Mouse (Mus musculus) midbrain, embryonic 14.5 days (tissue): ENCODE measurements at regions not wholly inside any gene's neighbourhood (a gene's known extent, or its start where the extent isn't known, plus 50 kb on each side); places are given as distances from the start of the nearest gene placed in this dataset.

Experiments used
- ATAC-seq: fragments of 200-750 bp; cut with Nextera tagmentation; 2 replicates; pipeline ENCODE4 v1.8.0; 2017; ENCODE audit warnings: moderate number of reproducible peaks, moderate library complexity; ENCODE audit not compliant: low FRiP score, low TSS enrichment
- DNase-seq: peaks from one replicate; pipeline ENCODE4 v3.0.0-alpha.2; 2015
- H3K27ac ChIP-seq: fragments of 300-500 bp; sonication (generic); replicated peaks from 2 replicates; pipeline ENCODE4 v1.5.1; 2014; ENCODE audit warnings: mild to moderate bottlenecking, low read depth, low read length, moderate library complexity
- H3K27me3 ChIP-seq: fragments of 300-500 bp; sonication (generic); 2 replicates; pipeline ENCODE4 v1.6.1; 2014; ENCODE audit warnings: low read length, control low read depth, mixed read lengths; ENCODE audit not compliant: control insufficient read depth, insufficient read depth
- H3K36me3 ChIP-seq: fragments of 300-500 bp; sonication (generic); 2 replicates; pipeline ENCODE4 v1.6.1; 2014; ENCODE audit warnings: low read length, control low read depth; ENCODE audit not compliant: control insufficient read depth, insufficient read depth
- H3K4me1 ChIP-seq: fragments of 300-500 bp; sonication (generic); 2 replicates; pipeline ENCODE4 v1.6.1; 2014; ENCODE audit warnings: mild to moderate bottlenecking, antibody characterized with exemption, low read length, control low read depth; ENCODE audit not compliant: control insufficient read depth, insufficient read depth
- H3K4me2 ChIP-seq: fragments of 300-500 bp; sonication (generic); 2 replicates; pipeline ENCODE4 v1.6.1; 2014; ENCODE audit warnings: mild to moderate bottlenecking, low read length, moderate library complexity
- H3K4me3 ChIP-seq: fragments of 300-500 bp; sonication (generic); replicated peaks from 2 replicates; pipeline ENCODE4 v1.5.1; 2014; ENCODE audit warnings: low read depth, low read length
- H3K9ac ChIP-seq: fragments of 300-500 bp; sonication (generic); replicated peaks from 2 replicates; pipeline ENCODE4 v1.6.1; 2014; ENCODE audit warnings: mild to moderate bottlenecking, low read length, moderate library complexity
- H3K9me3 ChIP-seq: fragments of 300-500 bp; sonication (generic); 2 replicates; pipeline ENCODE4 v1.6.1; 2016; ENCODE audit warnings: low read length, control low read depth, mixed read lengths; ENCODE audit not compliant: control insufficient read depth
- WGBS: fragments of 180-500 bp; shearing (Covaris S2); extraction: QIAGEN DNeasy Blood & Tissue Kit; methylation state at CpG from one replicate; pipeline ENCODE4 v1.1.7; 2014; 5-methylcytosine and 5-hydroxymethylcytosine counted together

DNA sequence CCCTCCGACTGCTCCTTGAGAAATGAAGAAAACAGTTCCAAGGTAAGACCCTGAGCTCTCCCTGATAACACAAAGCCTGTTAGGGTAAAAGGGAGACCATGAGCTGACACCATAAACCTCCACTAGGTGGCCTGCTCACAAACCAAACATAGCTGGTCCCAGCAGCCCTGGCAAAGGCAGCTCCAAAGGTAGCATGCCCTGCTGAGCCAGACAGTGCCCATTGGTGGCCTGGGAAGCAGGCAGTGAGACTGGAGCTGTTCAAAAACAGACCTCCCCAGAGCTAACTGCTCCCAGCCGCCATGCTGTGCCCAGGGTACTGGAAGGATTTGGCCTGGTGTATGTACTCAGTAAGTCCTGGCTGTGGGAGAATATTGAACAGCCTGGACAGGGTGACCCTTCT, 117.1 kb upstream of the Srsf6 start:
- DNase-seq = peak; percentile 56
- no peaks in the 10 kb centered on the region for H3K9me3 ChIP-seq
- no peaks in the 10 kb centered on the region for H3K4me1 ChIP-seq
- H3K9ac ChIP-seq = no peak overlapping the region
- no peak overlapping the region for H3K4me3 ChIP-seq
- 45% methylated on average over 2 of the region's 2 CpGs for WGBS
- no peak overlapping the region for H3K27ac ChIP-seq
- H3K27me3 ChIP-seq = no peaks in the 10 kb centered on the region
- H3K36me3 ChIP-seq = no peaks in the 10 kb centered on the region
- no peak for ATAC-seq
- no peak overlapping the region for H3K4me2 ChIP-seq

DNA sequence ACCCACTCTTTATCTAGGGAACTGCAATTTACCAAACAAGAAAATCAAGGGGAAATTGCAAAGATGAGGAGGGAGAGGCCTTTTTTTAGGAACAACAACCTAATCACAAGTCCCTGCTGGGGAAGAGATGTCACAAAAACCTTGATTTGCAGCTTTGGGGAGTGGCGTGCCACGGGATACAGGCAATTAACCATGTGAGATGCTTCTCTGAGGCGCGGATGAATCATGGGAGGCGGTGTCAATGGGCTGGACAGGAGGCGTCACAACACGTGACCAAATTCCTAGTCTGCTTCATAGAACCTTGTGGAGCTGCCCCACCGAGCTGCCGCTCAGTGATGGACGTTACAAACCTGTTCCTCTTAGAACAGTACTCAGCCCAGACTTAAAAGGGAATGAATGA, 123.6 kb upstream of the Srsf6 start:
- 0 out of 2 replicates have a peak, but pooled peaks cover 3% of the 10 kb centered on the region for H3K9me3 ChIP-seq
- 90% methylated on average over 10 of the region's 10 CpGs for WGBS
- H3K36me3 ChIP-seq = no peaks in the 10 kb centered on the region
- no peak overlapping the region for H3K4me3 ChIP-seq
- H3K4me1 ChIP-seq = no peaks in the 10 kb centered on the region
- no peak overlapping the region for H3K9ac ChIP-seq
- ATAC-seq (no peak), DNase-seq (no peak)
- H3K4me2 ChIP-seq = no peak overlapping the region
- H3K27ac ChIP-seq = no peak overlapping the region
- no peaks in the 10 kb centered on the region for H3K27me3 ChIP-seq

DNA sequence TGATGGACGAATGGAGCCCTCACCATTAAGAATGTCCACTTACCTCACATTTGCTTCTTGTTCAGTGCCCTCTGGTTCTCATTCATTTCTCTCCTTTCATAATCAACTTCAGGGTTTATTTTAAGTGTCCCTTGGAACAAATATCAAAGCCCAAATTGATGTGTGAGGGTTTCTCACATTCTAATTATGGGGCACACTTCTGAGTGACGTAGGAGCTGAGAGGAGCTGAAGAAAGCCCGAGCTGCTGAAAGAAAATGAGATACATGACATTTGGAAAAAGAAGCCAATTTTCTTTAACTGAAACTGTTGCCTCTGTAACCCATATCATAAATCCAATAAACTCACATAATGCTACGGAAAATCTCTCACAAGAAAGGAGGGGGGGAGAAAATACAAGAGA, 134.8 kb upstream of the Srsf6 start:
- DNase-seq = no peak
- peaks cover 4% of the 10 kb centered on the region; the same call in 1 of the 2 replicates for H3K4me1 ChIP-seq
- H3K9ac ChIP-seq = no peak overlapping the region
- H3K9me3 ChIP-seq = no peaks in the 10 kb centered on the region
- ATAC-seq = no peak
- H3K36me3 ChIP-seq = no peaks in the 10 kb centered on the region
- H3K27me3 ChIP-seq = no peaks in the 10 kb centered on the region
- WGBS = 79% methylated on average over 4 of the region's 4 CpGs
- no peak overlapping the region for H3K27ac ChIP-seq
- H3K4me2 ChIP-seq = no peak overlapping the region
- no peak overlapping the region for H3K4me3 ChIP-seq

DNA sequence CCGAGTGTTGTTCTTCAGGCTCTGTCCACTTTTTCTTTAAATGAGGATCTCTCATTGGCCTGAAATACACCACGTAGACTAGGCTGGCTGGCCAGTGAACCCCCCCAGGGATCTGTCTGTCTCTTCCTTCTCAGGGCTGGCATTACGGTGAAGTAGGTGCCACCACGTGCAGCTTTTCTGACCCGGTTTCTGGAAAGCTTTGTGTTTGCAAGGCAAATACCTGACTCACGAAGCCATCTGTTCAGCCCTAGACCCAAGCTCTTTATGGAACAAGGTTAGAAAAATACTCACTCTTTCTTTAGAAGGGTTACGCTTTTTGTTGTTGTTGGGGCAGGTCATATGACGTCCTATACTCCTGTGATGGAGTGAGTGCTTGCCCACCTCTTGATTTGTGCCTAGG, 133.3 kb upstream of the Ptprt start:
- H3K4me3 ChIP-seq = no peak overlapping the region
- H3K9ac ChIP-seq = no peak overlapping the region
- H3K4me1 ChIP-seq = peaks cover 7% of the 10 kb centered on the region; the same call in 1 of the 2 replicates
- no peaks in the 10 kb centered on the region for H3K27me3 ChIP-seq
- 93% methylated on average over 8 of the region's 8 CpGs for WGBS
- no peaks in the 10 kb centered on the region for H3K9me3 ChIP-seq
- no peaks in the 10 kb centered on the region for H3K36me3 ChIP-seq
- H3K4me2 ChIP-seq = no peak overlapping the region
- ATAC-seq (no peak), DNase-seq (no peak)
- no peak overlapping the region for H3K27ac ChIP-seq

DNA sequence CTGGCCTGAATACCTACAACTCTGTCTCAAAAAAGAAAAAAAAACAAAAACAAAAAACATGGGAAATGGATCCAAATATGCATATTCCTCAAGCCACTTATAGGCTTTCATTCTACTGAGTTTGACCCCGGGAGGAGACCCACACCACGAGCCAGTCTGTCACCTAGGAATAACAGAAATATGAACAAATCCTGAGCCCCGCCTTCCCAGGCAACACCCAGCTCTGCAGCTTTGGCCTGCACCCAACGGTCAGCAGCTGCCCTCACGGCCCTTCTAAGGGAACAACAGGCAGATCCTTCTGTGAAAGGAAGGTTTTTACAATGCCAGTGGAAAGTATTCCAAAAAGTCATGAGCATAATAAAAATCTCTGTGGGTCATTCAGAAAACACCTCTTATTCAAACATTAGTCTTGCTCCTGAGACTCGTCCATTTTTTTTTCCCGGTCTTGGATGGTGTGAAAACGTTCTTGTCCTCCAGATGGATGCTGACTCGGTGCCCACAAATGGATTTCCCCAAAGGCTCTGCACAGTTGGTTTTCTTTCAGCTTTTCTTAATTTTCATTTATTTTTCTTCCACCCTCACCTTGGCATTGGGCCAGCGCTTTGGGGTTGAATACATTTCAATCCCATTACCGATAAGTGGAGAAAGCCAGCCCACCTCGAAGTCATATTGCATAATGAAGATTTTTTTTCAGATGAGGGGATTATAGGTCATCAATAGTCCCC, 130.6 kb upstream of the Ptprt start:
- 39% methylated on average over 12 of the region's 12 CpGs for WGBS
- DNase-seq = peak; percentile 83
- Histone ChIP-seq H3K4me3 (no peak overlapping the region), H3K4me1 (peaks cover 7% of the 10 kb centered on the region; the same call in 1 of the 2 replicates), H3K9ac (no peak overlapping the region), H3K4me2 (no peak overlapping the region), H3K36me3 (no peaks in the 10 kb centered on the region), H3K9me3 (no peaks in the 10 kb centered on the region), H3K27ac (peak overlapping the region; percentile 49; the same call in 1 of the 2 replicates), H3K27me3 (no peaks in the 10 kb centered on the region)
- peak; percentile 43; the same call in 1 of the 2 replicates for ATAC-seq

DNA sequence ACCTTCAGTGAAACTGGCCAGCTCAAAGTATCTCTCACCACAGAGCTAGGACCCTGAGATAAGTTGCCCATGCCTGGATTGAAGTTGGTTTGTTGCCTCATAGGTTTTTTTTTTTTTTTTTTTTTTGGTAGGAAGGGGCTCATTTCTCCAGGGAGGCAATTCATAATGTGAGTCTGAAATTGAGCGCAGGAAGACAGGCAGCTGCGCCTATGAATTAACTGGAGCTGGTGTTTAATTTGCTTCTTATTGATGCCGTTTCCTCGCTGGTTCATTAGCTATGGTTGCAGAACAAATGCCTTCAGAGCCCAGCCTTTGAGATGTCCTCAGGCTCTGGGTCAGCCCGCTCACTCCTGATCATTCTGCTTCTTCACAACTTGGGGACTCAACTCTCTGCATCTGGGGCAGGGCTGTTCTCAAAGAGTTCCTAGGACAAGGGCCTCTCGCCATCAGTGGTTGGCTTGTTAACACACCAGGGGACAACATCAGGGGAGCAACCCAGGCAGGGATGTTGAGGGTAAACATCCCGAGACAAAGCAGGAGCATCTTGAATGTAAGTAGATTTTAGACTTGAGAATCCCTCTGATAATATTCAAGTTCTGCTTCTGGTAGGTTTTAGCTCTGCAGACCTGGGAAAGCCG, 123.3 kb upstream of the Ptprt start:
- WGBS = 52% methylated on average over 8 of the region's 8 CpGs
- peak; percentile 62 for DNase-seq
- no peaks in the 10 kb centered on the region for H3K9me3 ChIP-seq
- H3K36me3 ChIP-seq = no peaks in the 10 kb centered on the region
- H3K27ac ChIP-seq = no peak overlapping the region
- no peak overlapping the region for H3K4me3 ChIP-seq
- no peak for ATAC-seq
- peaks cover 4% of the 10 kb centered on the region; the same call in 1 of the 2 replicates for H3K4me1 ChIP-seq
- no peak overlapping the region for H3K9ac ChIP-seq
- no peaks in the 10 kb centered on the region for H3K27me3 ChIP-seq
- no peak overlapping the region for H3K4me2 ChIP-seq

DNA sequence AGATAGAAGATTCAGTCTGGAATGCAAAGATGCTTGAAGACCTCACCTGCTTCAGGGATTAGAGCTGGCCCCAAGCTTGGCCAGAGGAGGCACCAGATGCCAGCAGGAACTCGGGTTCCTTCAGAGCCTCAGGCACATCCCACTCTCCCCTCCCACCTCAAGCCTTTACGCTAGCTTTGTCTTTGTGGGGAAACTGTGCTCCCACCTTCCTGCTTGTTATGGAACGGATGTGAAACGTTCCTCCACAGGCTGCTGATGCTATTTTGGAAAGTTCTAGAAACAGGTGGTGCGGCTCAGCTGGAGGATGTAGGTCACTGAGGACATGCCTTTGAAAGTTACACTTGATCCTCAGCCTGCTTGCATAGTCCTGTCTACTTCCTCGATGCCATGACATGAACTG, 120.7 kb upstream of the Ptprt start:
- Histone ChIP-seq H3K9me3 (0 out of 2 replicates have a peak, but pooled peaks cover 3% of the 10 kb centered on the region), H3K4me2 (no peak overlapping the region), H3K36me3 (no peaks in the 10 kb centered on the region), H3K9ac (no peak overlapping the region), H3K27me3 (no peaks in the 10 kb centered on the region), H3K4me1 (peaks cover 4% of the 10 kb centered on the region; the same call in 1 of the 2 replicates), H3K4me3 (no peak overlapping the region), H3K27ac (no peak overlapping the region)
- DNase-seq = no peak
- WGBS = 80% methylated on average over 6 of the region's 6 CpGs
- no peak for ATAC-seq

DNA sequence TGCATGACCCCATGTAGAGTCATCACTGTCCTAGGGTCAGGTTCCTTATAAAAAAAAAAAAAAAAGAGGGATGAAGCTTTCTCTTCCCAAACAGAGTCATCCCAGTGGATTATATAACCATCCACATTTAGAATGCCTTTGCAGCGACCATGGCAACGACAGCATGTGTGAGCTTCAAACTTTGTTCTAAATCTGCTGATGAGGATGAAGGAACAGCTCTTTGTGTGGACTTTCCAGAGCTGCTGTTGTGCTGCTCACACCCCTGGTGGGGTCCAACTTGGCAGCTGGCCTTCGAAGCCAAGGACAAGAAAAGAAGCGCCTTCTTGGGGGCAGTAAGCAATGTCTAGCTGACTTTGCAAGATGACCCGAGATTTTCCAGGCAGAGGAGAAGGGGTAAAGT, 115.6 kb upstream of the Ptprt start:
- no peak for ATAC-seq
- Histone ChIP-seq H3K9ac (no peak overlapping the region), H3K27ac (no peak overlapping the region), H3K27me3 (no peaks in the 10 kb centered on the region), H3K4me2 (no peak overlapping the region), H3K4me3 (no peak overlapping the region), H3K4me1 (no peaks in the 10 kb centered on the region), H3K36me3 (no peaks in the 10 kb centered on the region), H3K9me3 (0 out of 2 replicates have a peak, but pooled peaks cover 3% of the 10 kb centered on the region)
- no peak for DNase-seq
- WGBS = 75% methylated on average over 5 of the region's 5 CpGs

DNA sequence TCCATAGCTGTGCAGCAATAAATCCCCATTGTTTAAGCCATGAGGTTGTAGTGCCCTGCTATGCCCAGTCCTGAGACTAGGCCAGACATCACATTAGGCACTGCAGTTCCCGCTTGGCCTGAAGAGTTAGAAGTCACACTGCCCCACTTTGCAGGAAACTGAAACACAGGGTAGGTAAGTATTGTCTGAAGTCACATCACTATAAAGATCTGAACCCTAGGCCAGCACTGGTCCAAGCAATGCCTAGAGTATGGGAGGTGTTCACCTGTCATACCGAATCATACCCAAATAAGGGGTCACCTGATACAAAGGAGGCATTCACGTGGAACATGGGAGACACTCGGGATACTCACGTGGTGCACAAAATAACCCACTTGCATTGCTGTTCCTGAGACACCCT, 111.6 kb upstream of the Ptprt start:
- H3K27me3 ChIP-seq = no peaks in the 10 kb centered on the region
- WGBS = 87% methylated on average over 5 of the region's 5 CpGs
- no peak overlapping the region for H3K4me3 ChIP-seq
- no peak for DNase-seq
- ATAC-seq = no peak
- no peak overlapping the region for H3K27ac ChIP-seq
- no peak overlapping the region for H3K4me2 ChIP-seq
- H3K9me3 ChIP-seq = no peaks in the 10 kb centered on the region
- no peak overlapping the region for H3K9ac ChIP-seq
- no peaks in the 10 kb centered on the region for H3K4me1 ChIP-seq
- no peaks in the 10 kb centered on the region for H3K36me3 ChIP-seq
